Mouse (Mus musculus) liver, embryonic 16.5 days (tissue): ENCODE measurements around the gene Acot3. TPM values are rescaled to one million over a fixed set of nuclear protein-coding genes. Genes with fewer than 3 reads are reported as not detected.

Experiments
- ATAC-seq: fragments of 200-750 bp; cut with Nextera tagmentation; 2 replicates; pipeline ENCODE4 v1.8.0; 2017; ENCODE audit warnings: low read depth, mild to moderate bottlenecking, moderate number of reproducible peaks, moderate library complexity
- H3K27ac ChIP-seq: fragments of 300-500 bp; sonication (generic); 2 replicates; pipeline ENCODE4 v1.5.1; 2014; ENCODE audit warnings: mild to moderate bottlenecking, low read length
- H3K27me3 ChIP-seq: fragments of 300-500 bp; sonication (generic); 2 replicates; pipeline ENCODE4 v1.6.1; 2014; ENCODE audit warnings: low read depth, low read length, mixed read lengths; ENCODE audit not compliant: control insufficient read depth, insufficient read depth
- H3K36me3 ChIP-seq: fragments of 300-500 bp; sonication (generic); 2 replicates; pipeline ENCODE4 v1.6.1; 2014; ENCODE audit warnings: mild to moderate bottlenecking; ENCODE audit not compliant: control insufficient read depth, insufficient read depth
- H3K4me1 ChIP-seq: fragments of 300-500 bp; sonication (generic); 2 replicates; pipeline ENCODE4 v1.6.1; 2014; ENCODE audit warnings: low read depth, low read length, mixed read lengths; ENCODE audit not compliant: control insufficient read depth
- H3K4me2 ChIP-seq: fragments of 300-500 bp; sonication (generic); 2 replicates; pipeline ENCODE4 v1.6.1; 2014; ENCODE audit warnings: low read depth, low read length, mixed read lengths
- H3K4me3 ChIP-seq: fragments of 300-500 bp; sonication (generic); 2 replicates; pipeline ENCODE4 v1.5.1; 2014; ENCODE audit warnings: low read depth, mild to moderate bottlenecking, low read length
- H3K9ac ChIP-seq: fragments of 300-500 bp; sonication (generic); 2 replicates; pipeline ENCODE4 v1.6.1; 2014; ENCODE audit warnings: low read depth, low read length
- H3K9me3 ChIP-seq: fragments of 300-500 bp; sonication (generic); replicated peaks from 2 replicates; pipeline ENCODE4 v1.6.1; 2016; ENCODE audit warnings: low read length; ENCODE audit not compliant: control insufficient read depth
- WGBS: fragments of 180-500 bp; shearing (Covaris S2); extraction: QIAGEN DNeasy Blood & Tissue Kit; methylation state at CpG from one replicate; pipeline ENCODE4 v1.1.7; 2014; ENCODE audit not compliant: insufficient replicate concordance; 5-methylcytosine and 5-hydroxymethylcytosine counted together
- polyA plus RNA-seq: library from polyadenylated mRNA; unstranded; fragments of >200 nt; fragmentation: Nextera tagmentation; extraction: Ambion mirVana; gene quantifications from 2 replicates; pipeline ENCODE4 v1.2.1, GENCODE M21; 2015

Acot3 gene
- polyA plus RNA-seq, 1 experiment from 2014 or later: 6.7 TPM

GRCm38 (mm10) chr12:84053173-84053572 is 1.2 kb downstream of the Acot3 start:
- 10% methylated on average over 16 of the region's 16 CpGs for WGBS
- Histone ChIP-seq H3K27me3 (peaks cover 20% of the 10 kb centered on the region), H3K9me3 (no peaks in the 10 kb centered on the region), H3K4me2 (peak overlapping the region; percentile 52), H3K36me3 (no peaks in the 10 kb centered on the region), H3K9ac (no peak overlapping the region), H3K4me1 (no peaks in the 10 kb centered on the region), H3K4me3 (peak overlapping the region; percentile 51), H3K27ac (peak overlapping the region; percentile 26)
- ATAC-seq: peak; percentile 30; the same call in 1 of the 2 replicates

DNA sequence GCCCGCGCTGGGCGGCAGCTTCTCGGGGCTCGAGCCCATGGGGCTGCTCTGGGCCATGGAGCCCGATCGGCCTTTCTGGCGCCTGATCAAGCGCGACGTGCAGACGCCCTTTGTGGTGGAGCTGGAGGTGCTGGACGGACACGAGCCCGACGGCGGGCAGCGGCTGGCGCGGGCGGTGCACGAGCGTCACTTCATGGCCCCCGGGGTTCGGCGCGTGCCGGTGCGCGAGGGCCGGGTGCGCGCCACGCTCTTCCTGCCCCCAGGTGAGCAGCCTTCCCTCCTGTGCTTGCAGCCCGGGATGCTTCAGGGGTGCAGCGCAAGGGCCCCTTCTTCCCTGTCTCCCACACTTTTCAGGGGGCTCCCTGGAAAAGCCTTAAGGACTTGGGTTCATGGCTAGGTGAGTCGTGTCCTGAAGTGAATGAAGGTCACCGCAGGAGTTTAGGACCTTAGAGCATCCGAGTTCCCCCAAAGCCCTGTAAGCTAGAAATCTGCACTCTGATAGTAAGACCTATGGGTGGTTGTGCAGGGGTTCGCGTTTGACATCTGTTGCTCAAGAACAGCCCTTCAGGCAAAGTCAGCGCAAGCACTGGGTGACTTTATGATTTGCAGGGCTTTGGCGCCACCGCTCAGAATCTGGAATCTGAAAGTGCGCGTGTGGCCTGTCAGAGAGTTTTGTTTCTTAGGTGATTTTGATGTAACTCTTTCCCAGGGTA is 1.9 kb downstream of the Acot3 start:
- no peaks in the 10 kb centered on the region for H3K4me1 ChIP-seq
- no peaks in the 10 kb centered on the region for H3K36me3 ChIP-seq
- 3% methylated on average over 35 of the region's 46 CpGs for WGBS
- peak overlapping the region; percentile 26 for H3K27ac ChIP-seq
- peak overlapping the region; percentile 51 for H3K4me3 ChIP-seq
- peak overlapping the region; percentile 52 for H3K4me2 ChIP-seq
- ATAC-seq: peak; percentile 66; the same call in 1 of the 2 replicates
- no peaks in the 10 kb centered on the region for H3K9me3 ChIP-seq
- peak overlapping the region; percentile 28; the same call in 1 of the 2 replicates for H3K9ac ChIP-seq
- peaks cover 20% of the 10 kb centered on the region for H3K27me3 ChIP-seq

GRCm38 (mm10) chr12:84060946-84061345 is 9.0 kb downstream of the Acot3 start:
- WGBS: 14% methylated on average over 2 of the region's 2 CpGs
- Histone ChIP-seq H3K36me3 (no peaks in the 10 kb centered on the region), H3K27me3 (no peaks in the 10 kb centered on the region), H3K9ac (no peak overlapping the region), H3K9me3 (no peaks in the 10 kb centered on the region), H3K4me3 (no peak overlapping the region), H3K4me2 (no peak overlapping the region), H3K4me1 (no peaks in the 10 kb centered on the region), H3K27ac (no peak overlapping the region)
- no peak for ATAC-seq

GRCm38 (mm10) chr12:84062336-84062735 is 10.4 kb downstream of the Acot3 start:
- no peaks in the 10 kb centered on the region for H3K4me1 ChIP-seq
- no peaks in the 10 kb centered on the region for H3K36me3 ChIP-seq
- ATAC-seq: no peak
- no peak overlapping the region for H3K4me2 ChIP-seq
- WGBS: 79% methylated on average over 20 of the region's 20 CpGs
- no peaks in the 10 kb centered on the region for H3K9me3 ChIP-seq
- no peak overlapping the region for H3K4me3 ChIP-seq
- H3K27ac ChIP-seq: no peak overlapping the region
- H3K9ac ChIP-seq: no peak overlapping the region
- H3K27me3 ChIP-seq: peaks cover 7% of the 10 kb centered on the region; the same call in 1 of the 2 replicates

- Histone ChIP-seq H3K27ac (no peak overlapping the region), H3K4me2 (no peak overlapping the region), H3K36me3 (no peaks in the 10 kb centered on the region), H3K9ac (no peak overlapping the region), H3K4me1 (no peaks in the 10 kb centered on the region), H3K9me3 (no peaks in the 10 kb centered on the region), H3K27me3 (peaks cover 8% of the 10 kb centered on the region), H3K4me3 (no peak overlapping the region)
- 60% methylated on average over 5 of the region's 5 CpGs for WGBS
- no peak for ATAC-seq
These were observed 11.3 kb downstream of the Acot3 start for GRCm38 (mm10) chr12:84063228-84063627.

DNA sequence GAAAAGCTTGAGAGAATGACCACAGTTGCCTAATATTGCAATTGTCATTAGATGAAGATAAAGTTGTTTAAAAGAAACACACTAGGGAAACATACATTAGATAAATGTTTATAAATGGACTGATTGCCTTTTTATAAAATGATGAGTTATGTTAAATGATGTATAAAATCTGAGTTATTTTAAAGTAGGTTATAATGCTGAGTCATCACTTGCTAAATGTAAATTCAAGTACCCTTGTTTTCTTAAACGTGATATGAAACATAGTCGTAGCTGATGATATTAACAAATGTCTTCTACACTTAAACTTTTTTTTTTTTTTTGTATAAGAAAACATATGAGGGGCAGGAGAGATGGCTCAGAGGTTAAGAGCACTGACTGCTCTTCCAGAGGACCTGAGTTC is 11.9 kb downstream of the Acot3 start:
- Histone ChIP-seq H3K36me3 (no peaks in the 10 kb centered on the region), H3K9ac (no peak overlapping the region), H3K27me3 (peaks cover 14% of the 10 kb centered on the region), H3K27ac (no peak overlapping the region), H3K4me1 (no peaks in the 10 kb centered on the region), H3K4me2 (no peak overlapping the region), H3K9me3 (no peaks in the 10 kb centered on the region), H3K4me3 (no peak overlapping the region)
- ATAC-seq: no peak
- WGBS: 66% methylated on average over 2 of the region's 2 CpGs

GRCm38 (mm10) chr12:84064621-84065020 is 12.7 kb downstream of the Acot3 start:
- Histone ChIP-seq H3K4me1 (no peaks in the 10 kb centered on the region), H3K9me3 (no peaks in the 10 kb centered on the region), H3K9ac (no peak overlapping the region), H3K27ac (no peak overlapping the region), H3K36me3 (no peaks in the 10 kb centered on the region), H3K4me2 (no peak overlapping the region), H3K4me3 (no peak overlapping the region), H3K27me3 (peaks cover 20% of the 10 kb centered on the region)
- WGBS: 54% methylated on average over 8 of the region's 8 CpGs
- ATAC-seq: no peak

DNA sequence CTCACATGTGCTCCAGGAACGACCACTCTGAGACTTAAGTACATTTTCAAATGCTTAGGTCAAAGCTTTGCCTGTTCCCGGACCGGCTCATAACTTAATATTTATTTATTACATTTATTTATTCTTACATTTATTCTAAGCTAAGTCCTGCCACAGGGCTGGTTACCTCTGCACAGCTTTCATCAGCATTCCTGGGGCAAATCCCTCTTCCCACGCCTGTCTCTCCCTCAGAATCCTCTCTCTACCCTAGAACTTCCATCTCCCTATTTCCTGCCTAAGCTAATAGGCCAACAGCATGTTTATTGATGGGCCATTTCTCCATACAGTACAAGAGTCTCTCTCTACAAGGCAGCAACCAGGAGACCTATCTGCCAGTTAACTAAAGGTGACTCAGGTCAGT is 15.8 kb downstream of the Acot3 start:
- Histone ChIP-seq H3K9me3 (no peaks in the 10 kb centered on the region), H3K36me3 (no peaks in the 10 kb centered on the region), H3K4me1 (no peaks in the 10 kb centered on the region), H3K27me3 (peaks cover 34% of the 10 kb centered on the region), H3K9ac (no peak overlapping the region), H3K27ac (no peak overlapping the region), H3K4me2 (no peak overlapping the region), H3K4me3 (no peak overlapping the region)
- WGBS: 67% methylated on average over 4 of the region's 4 CpGs
- no peak for ATAC-seq

DNA sequence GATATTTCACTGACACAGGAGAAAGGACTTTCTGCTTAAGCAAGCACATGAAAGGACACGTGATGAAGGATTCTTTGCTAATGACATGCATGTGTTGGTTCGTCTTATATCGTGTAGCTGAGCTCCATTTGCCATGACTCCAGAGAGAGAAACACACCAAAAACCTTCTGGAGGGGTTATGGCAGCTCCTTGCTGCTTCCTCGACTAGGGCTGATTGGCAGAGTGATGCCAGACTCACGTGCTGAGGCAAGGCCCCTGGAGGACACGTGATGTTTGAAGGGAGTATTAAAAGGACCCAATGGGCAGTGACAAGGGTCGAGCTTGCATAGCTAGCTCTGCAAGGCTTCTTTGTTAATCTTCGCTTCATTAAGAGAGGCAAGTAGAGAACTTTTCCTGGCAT is 16.4 kb downstream of the Acot3 start:
- H3K36me3 ChIP-seq: no peaks in the 10 kb centered on the region
- H3K27ac ChIP-seq: no peak overlapping the region
- no peak overlapping the region for H3K4me2 ChIP-seq
- no peak for ATAC-seq
- WGBS: 48% methylated on average over 8 of the region's 8 CpGs
- peaks cover 34% of the 10 kb centered on the region for H3K27me3 ChIP-seq
- no peak overlapping the region for H3K4me3 ChIP-seq
- no peaks in the 10 kb centered on the region for H3K4me1 ChIP-seq
- no peak overlapping the region for H3K9ac ChIP-seq
- no peaks in the 10 kb centered on the region for H3K9me3 ChIP-seq
